Mouse (Mus musculus) layer of hippocampus, postnatal 14 days (tissue): Measurements from ENCODE around the gene Zbtb5. TPM values are rescaled to one million over a fixed set of nuclear protein-coding genes. Genes with fewer than 3 reads are reported as not detected.
"Not testable (repeated sequence)": the region's sequence is repeated elsewhere in the genome, so short reads cannot be mapped to it uniquely, and the experiment has no call there.

Experiments
- DNase-seq, 2 experiments: peaks; one replicate each; pipeline ENCODE4 v3.0.0; 2021 to 2022; ENCODE audit warnings: low spot score in 2 of 2, mixed read lengths in 1 of 2
- total RNA-seq, 2 experiments: library from RNA; stranded (reverse); gene quantifications; 2 replicates each; pipeline ENCODE4 v1.2.3; 2021

The Zbtb5 gene
- total RNA-seq, 2 experiments from 2014 or later, result 12.1 to 12.7 TPM

DNA sequence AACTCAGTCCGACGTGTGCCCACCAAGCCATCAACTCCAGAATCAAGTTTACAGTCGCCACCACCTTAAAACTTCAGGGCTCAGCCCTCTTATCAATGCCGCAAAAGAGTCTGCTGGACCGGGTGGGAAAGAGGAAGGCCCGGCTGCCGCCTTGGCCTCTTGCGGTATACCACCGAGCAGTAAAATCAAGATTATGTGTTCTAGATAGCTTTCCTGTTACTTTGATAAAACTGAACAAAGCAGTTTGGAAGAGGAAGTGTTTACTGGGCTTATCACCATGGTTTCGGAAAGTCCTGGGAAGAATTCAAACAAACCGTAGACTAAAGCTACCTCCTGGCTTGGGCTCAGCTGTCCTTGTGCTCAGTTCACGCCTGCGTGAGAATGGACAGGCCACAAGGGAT, 819 bp upstream of the Zbtb5 start:
- no peak for DNase-seq

- no peak for DNase-seq
Measured at GRCm38 (mm10) chr4:45011581-45012104, 569 bp downstream of the Zbtb5 start.

GRCm38 (mm10) chr4:45010806-45011415, 1.3 kb downstream of the Zbtb5 start:
- peak in 1 of 2 experiments; percentile 52 for DNase-seq

GRCm38 (mm10) chr4:45005452-45005851, 6.8 kb downstream of the Zbtb5 start:
- no peak for DNase-seq

GRCm38 (mm10) chr4:45000001-45000400, 12.2 kb downstream of the Zbtb5 start:
- DNase-seq, result no peak

DNA sequence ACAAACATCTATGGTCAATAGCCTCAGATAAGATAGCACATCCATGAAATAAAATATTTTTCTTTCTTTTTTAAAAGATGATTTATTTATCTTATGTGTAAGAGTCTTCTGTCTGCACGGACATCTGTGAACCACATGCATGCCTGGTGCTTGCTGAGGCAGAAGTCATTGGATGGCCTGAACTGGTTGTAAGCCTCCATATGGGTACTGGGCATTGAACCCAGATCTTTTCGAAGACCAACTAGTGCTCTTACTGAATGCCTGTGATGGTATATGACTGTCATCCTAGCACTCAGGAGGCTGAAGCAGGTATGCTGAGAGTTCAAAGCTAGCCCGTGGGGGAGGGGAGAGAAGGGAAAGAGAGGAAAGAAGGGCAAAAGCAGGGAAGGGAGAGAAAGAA, 14.1 kb downstream of the Zbtb5 start:
- no peak for DNase-seq

DNA sequence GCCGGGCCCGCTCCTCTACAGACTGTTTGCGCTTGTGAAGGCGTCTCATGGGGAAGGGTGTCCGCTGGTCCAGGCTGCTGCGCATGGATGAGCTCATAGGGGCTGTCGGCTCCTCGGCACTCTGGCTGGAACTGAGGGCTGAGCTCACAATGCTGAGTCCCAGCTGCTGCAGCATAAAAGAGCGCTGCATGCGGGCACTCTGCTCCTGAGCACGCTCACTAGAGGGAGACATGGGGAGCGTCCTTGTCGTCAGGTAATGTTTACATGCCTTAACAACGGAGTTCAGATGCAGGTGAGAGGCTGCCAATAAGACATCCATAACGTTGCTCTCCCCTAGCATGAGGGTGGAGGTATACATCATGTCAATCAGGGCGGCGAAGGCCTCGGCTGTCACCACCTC, 17.4 kb downstream of the Zbtb5 start:
- no peak for DNase-seq

GRCm38 (mm10) chr4:44993847-44994246, 18.4 kb downstream of the Zbtb5 start:
- no peak for DNase-seq

GRCm38 (mm10) chr4:44993179-44993578, 19.0 kb downstream of the Zbtb5 start:
- DNase-seq, result not testable (repeated sequence)

- DNase-seq, result not testable (repeated sequence)
Measured at GRCm38 (mm10) chr4:44992330-44992729, 19.9 kb downstream of the Zbtb5 start.

GRCm38 (mm10) chr4:44990560-44990959, 21.7 kb downstream of the Zbtb5 start:
- DNase-seq, result no peak

DNA sequence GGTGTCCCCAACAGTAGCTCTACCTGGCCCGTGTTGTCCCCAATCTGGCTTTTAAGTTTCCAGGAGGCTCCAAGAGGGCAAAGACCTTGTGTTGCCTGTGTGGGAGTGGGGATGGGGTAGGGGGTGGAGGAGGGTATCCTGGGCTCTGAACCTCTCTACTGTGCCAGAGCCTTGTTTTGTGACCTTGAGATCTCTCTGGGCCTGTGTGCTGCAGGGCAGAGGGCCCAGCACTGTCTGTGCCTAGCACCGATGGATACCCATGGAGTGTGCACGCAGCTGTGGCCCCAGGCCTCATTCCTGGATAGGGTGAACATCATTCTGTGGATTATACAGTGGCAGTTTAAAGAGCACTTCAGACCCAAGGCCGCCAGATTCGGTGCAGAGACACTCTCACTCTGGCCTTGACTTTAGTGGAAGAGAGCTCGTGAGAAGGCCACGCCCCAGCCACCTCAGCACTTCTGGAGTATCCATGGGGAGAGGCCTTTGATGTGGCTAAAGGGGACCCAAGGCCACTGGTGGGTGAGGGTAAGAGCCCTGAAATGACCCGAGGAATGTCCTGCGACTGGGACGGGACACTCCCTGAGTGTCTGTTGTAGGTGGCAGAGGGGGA, 29.0 kb downstream of the Zbtb5 start:
- DNase-seq, result no peak

GRCm38 (mm10) chr4:44982440-44983130, 29.6 kb downstream of the Zbtb5 start:
- DNase-seq, result no peak

GRCm38 (mm10) chr4:44981974-44982287, 30.3 kb downstream of the Zbtb5 start:
- DNase-seq, result no peak

- DNase-seq, result peak; percentile 44 to 61
Measured at GRCm38 (mm10) chr4:44981280-44981973, 30.8 kb downstream of the Zbtb5 start, which contains the start of gene Grhpr. Grhpr (plus strand) TSS chr4:44981395.

DNA sequence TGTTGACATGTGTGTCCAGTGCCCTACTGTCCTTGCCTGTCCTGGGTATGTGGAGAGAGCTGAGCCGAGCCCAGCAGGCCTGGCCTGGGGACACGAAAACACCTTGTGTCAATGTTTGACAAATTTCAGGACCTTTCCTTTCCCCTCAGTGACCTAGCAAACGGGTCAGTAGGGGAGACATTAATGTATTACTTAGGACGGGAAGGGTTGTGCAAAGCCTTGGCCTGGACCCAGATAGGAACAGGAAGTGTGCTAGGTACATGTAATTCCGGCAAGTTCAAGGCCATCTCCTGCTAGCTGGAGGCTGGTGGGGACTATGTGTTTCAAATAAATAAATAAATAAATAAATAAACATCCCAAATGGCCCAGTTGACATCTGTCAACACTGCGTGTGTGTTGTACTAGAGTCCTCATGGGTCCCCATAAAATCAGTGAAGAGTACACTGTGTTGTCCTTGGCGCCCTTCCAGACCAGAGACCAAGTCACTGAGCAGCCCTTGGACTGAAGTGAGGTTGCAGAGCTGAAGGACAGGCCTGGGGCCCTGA, 32.3 kb downstream of the Zbtb5 start:
- DNase-seq, result no peak

- DNase-seq, result no peak
Measured at GRCm38 (mm10) chr4:44978175-44978574, 34.0 kb downstream of the Zbtb5 start.

DNA sequence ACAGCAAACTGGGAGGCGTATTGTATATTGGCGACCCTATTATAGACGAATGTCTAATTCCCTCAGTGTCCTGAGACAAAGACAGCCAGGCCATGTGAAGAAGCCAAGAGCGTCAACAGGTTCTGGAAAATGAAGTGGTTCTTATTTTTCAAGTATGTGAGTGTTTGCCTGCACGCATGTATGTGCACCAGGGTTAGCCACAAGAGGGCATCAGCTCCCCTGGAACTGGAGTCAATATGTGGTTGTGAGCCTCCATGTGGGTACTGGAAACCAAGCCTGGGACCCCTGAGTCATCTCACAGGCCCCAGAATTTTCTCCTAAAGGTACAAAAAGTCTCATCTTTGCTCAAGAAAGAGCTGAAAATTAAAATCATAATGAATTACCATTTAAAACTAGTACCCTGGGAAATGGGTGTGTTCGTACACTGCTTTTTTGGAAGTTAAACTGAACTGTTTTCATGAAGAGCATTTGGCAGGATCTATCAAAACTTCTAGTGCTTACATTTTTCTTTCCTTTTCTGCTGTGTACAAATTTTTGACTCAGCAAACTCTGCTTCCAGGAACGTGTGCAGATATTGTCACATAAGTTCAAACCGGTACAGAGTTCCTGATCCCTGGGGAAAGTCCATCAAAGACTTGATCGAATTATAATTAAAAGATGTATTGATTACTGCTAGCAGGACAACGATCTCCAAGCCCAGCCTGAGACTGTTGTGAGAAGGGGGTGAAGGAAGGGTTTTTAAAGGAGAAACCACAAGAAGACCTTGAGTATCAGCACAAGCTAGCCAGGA, 35.1 kb downstream of the Zbtb5 start:
- DNase-seq, result no peak

DNA sequence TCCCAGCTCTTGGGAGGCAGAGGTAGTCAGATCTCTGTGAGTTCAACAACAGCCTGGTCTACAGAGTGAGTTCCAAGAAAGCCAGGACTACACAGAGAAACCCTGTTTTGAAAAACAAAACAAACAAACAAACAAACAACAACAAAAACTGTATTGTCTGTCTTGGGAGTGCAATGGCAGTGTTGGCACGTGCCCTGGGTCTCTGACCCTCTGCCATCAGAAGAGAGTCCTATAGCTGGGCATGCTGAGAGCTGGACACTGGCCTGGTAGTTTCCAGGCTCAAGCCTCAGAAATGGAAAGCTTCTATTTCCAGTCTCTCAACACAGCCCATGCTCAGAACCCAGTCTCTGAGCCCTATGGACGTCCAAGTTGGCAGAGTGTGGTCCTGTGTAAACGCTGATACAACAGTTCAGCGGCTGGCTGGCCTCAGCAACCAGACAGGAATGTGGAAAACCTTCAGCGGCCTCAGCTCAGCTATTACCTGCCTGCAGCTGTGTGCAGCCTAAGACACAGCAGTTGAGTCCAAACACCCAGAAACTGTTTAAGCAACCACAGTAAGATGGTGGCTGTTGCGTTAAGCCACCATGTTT, 36.1 kb downstream of the Zbtb5 start:
- no peak for DNase-seq

DNA sequence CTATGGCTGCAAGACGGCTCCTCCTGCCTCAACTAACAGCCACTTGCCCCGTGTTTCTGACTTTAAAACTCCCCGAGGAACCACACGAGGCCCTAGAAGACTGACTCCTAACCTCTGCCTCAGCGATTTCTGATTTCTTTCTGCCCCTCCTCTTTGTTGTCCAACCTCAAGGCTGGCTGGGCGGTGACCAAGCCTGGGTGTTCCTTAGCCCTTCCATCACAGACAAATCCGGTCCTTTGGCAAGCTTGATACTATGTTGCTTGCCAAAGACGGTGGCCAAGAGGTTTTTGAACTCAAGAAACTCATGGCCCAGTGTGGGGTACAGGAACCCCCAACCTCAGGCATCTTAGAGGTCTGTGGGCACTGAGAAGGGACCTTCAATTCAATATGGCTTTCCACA, 37.9 kb downstream of the Zbtb5 start:
- no peak for DNase-seq
